Mouse (Mus musculus) bone marrow macrophage, adult 2 months (primary cell): ENCODE measurements around the gene Tmem259.

Source experiments
- CTCF ChIP-seq: IDR thresholded peaks from 2 replicates; pipeline ENCODE4 v1.5.1; 2012; ENCODE audit warnings: low read depth, mild to moderate bottlenecking, low read length, moderate library complexity
- POLR2A ChIP-seq: IDR thresholded peaks from 2 replicates; pipeline ENCODE4 v1.6.1; 2012; ENCODE audit warnings: mild to moderate bottlenecking, low read depth, low read length, borderline replicate concordance

GRCm38 (mm10) chr10:80027681-80028520 lies 43.8 kb upstream of the Tmem259 start:
- TF ChIP-seq CTCF = no peak
- TF ChIP-seq POLR2A = no peak
